Mouse (Mus musculus) intestine, embryonic 15.5 days (tissue): Measurements from ENCODE around the gene Tst. TPM values are rescaled to one million over a fixed set of nuclear protein-coding genes. Genes with fewer than 3 reads are reported as not detected.

ENCODE experiments used
- ATAC-seq: fragments of 200-750 bp; cut with Nextera tagmentation; 2 replicates; pipeline ENCODE4 v1.8.0; 2017; ENCODE audit warnings: moderate TSS enrichment, moderate library complexity
- H3K27ac ChIP-seq: fragments of 300-500 bp; sonication (generic); 2 replicates; pipeline ENCODE4 v1.5.1; 2015; ENCODE audit warnings: mild to moderate bottlenecking, inconsistent platforms
- H3K27me3 ChIP-seq: fragments of 300-500 bp; sonication (generic); replicated peaks from 2 replicates; pipeline ENCODE4 v1.6.1; 2015; ENCODE audit warnings: inconsistent platforms
- H3K36me3 ChIP-seq: fragments of 300-500 bp; sonication (generic); 2 replicates; pipeline ENCODE4 v1.6.1; 2015; ENCODE audit warnings: inconsistent platforms
- H3K4me1 ChIP-seq: fragments of 300-500 bp; sonication (generic); replicated peaks from 2 replicates; pipeline ENCODE4 v1.6.1; 2015; ENCODE audit warnings: inconsistent platforms
- H3K4me2 ChIP-seq: fragments of 300-500 bp; sonication (generic); replicated peaks from 2 replicates; pipeline ENCODE4 v1.6.1; 2015; ENCODE audit warnings: mild to moderate bottlenecking, inconsistent platforms
- H3K4me3 ChIP-seq: fragments of 300-500 bp; sonication (generic); replicated peaks from 2 replicates; pipeline ENCODE4 v1.5.1; 2015; ENCODE audit warnings: inconsistent platforms
- H3K9ac ChIP-seq: fragments of 300-500 bp; sonication (generic); 2 replicates; pipeline ENCODE4 v1.6.1; 2015; ENCODE audit warnings: inconsistent platforms
- H3K9me3 ChIP-seq: fragments of 300-500 bp; sonication (generic); 2 replicates; pipeline ENCODE4 v1.6.1; 2016; ENCODE audit warnings: inconsistent platforms
- whole genome bisulfite sequencing: fragments of 180-500 bp; shearing (Covaris S2); methylation state at CpG from one replicate; pipeline ENCODE4 v1.1.7; 2015; 5-methylcytosine and 5-hydroxymethylcytosine counted together
- polyA plus RNA-seq: library from polyadenylated mRNA; unstranded; fragments of >200 nt; fragmentation: Nextera tagmentation; extraction: Ambion mirVana; gene quantifications from 2 replicates; pipeline ENCODE4 v1.2.1, GENCODE M21; 2015

The Tst gene
- polyA plus RNA-seq: 33.4 and 45.0 TPM in 2 replicates

GRCm38 (mm10) chr15:78405517-78406211 lies at the start of gene Tst:
Tst (minus strand) TSS chr15:78405907.
- Histone ChIP-seq H3K9me3 (no peaks in the 10 kb centered on the region), H3K4me1 (peaks cover 44% of the 10 kb centered on the region), H3K4me3 (peak within 1 kb of the TSS; percentile 72), H3K9ac (peak within 1 kb of the TSS; percentile 76), H3K36me3 (no peaks in the 10 kb centered on the region), H3K4me2 (peak within 1 kb of the TSS; percentile 83), H3K27me3 (peaks cover 21% of the 10 kb centered on the region), H3K27ac (peak within 1 kb of the TSS; percentile 95)
- 2% methylated on average over 34 of the region's 34 CpGs for WGBS
- peak; percentile 83 for ATAC-seq

DNA sequence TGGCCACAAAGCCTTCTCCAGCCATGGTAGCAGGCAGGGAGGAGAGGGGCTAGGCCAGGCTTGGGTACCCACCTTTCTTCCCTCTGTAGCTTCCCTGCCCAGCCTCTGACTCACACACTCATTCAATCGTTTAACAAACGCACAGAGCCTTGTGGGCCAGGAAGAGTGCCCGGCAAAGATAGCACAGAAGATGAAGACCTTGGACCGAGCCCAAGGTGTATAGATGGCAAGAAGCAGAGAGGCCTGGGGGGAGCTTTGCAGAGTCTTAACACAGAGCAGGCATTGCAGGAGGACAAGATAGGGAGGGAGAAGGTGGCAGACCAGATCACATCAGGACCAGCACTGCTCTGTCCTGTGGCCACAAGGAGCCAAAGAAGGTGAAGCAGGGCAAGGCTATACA lies 49.5 kb upstream of the Tst start:
- ATAC-seq: no peak

DNA sequence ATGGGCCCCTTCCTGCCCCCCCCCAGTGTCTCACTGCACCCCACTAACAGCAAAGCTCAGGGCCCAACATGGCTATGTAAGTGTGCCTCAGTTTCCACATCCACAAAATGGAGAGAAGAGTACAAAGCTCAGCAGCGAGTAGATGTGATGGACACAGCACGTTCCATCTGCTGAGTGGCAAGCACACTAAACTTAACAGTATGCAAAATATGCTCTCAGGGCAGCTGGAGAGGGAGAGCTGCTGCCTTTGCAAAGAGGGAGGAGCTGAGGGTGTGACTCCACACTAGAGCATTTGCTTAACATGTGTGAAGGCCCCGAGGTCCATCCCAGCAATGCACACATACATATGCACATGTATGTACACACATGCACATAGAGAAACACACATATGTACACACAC lies 47.2 kb upstream of the Tst start:
- WGBS: 79% methylated on average over 3 of the region's 3 CpGs
- Histone ChIP-seq H3K36me3 (no peaks in the 10 kb centered on the region), H3K9ac (no peak overlapping the region), H3K4me1 (peaks cover 11% of the 10 kb centered on the region; the same call in 1 of the 2 replicates), H3K27me3 (no peaks in the 10 kb centered on the region), H3K4me2 (no peak overlapping the region), H3K27ac (no peak overlapping the region), H3K9me3 (no peaks in the 10 kb centered on the region), H3K4me3 (no peak overlapping the region)
- ATAC-seq: no peak

More for the DNA sequence above, 49.5 kb upstream of the Tst start:
- Histone ChIP-seq H3K27ac (no peak overlapping the region), H3K4me1 (no peaks in the 10 kb centered on the region), H3K4me2 (no peak overlapping the region), H3K36me3 (no peaks in the 10 kb centered on the region), H3K4me3 (no peak overlapping the region), H3K9ac (no peak overlapping the region), H3K9me3 (no peaks in the 10 kb centered on the region), H3K27me3 (no peaks in the 10 kb centered on the region)
- WGBS: 58% methylated on average over 4 of the region's 4 CpGs

DNA sequence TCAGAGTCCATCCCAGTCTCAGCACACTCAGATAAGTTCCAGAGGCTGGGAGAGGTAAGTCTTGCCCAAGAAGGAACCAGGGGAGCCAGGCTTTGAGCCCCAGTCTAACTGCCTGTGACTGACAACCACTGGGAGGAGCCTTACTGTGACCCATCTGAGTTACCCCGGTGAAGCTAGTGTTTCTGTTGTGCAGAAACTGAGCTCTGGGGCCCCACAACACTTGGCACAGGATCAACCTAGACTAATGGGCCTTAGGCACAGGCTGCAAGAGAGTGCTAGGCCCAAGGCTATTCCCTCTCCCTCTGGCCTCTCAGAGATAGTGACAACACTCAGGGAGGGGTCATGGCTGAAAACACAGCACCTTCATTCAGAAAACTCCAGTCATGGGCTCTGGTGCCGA lies 45.5 kb upstream of the Tst start:
- no peak for ATAC-seq
- Histone ChIP-seq H3K9ac (no peak overlapping the region), H3K4me3 (no peak overlapping the region), H3K36me3 (no peaks in the 10 kb centered on the region), H3K27me3 (no peaks in the 10 kb centered on the region), H3K4me2 (no peak overlapping the region), H3K9me3 (no peaks in the 10 kb centered on the region), H3K4me1 (peaks cover 11% of the 10 kb centered on the region; the same call in 1 of the 2 replicates), H3K27ac (no peak overlapping the region)
- WGBS: 75% methylated on average over 2 of the region's 2 CpGs

GRCm38 (mm10) chr15:78450419-78450768 lies 44.7 kb upstream of the Tst start:
- H3K4me1 ChIP-seq: peaks cover 11% of the 10 kb centered on the region; the same call in 1 of the 2 replicates
- 82% methylated on average over 6 of the region's 6 CpGs for WGBS
- no peaks in the 10 kb centered on the region for H3K36me3 ChIP-seq
- no peaks in the 10 kb centered on the region; the same call in 1 of the 2 replicates for H3K27me3 ChIP-seq
- H3K4me2 ChIP-seq: no peak overlapping the region
- ATAC-seq: no peak
- no peak overlapping the region for H3K9ac ChIP-seq
- H3K9me3 ChIP-seq: no peaks in the 10 kb centered on the region
- no peak overlapping the region for H3K27ac ChIP-seq
- no peak overlapping the region for H3K4me3 ChIP-seq

DNA sequence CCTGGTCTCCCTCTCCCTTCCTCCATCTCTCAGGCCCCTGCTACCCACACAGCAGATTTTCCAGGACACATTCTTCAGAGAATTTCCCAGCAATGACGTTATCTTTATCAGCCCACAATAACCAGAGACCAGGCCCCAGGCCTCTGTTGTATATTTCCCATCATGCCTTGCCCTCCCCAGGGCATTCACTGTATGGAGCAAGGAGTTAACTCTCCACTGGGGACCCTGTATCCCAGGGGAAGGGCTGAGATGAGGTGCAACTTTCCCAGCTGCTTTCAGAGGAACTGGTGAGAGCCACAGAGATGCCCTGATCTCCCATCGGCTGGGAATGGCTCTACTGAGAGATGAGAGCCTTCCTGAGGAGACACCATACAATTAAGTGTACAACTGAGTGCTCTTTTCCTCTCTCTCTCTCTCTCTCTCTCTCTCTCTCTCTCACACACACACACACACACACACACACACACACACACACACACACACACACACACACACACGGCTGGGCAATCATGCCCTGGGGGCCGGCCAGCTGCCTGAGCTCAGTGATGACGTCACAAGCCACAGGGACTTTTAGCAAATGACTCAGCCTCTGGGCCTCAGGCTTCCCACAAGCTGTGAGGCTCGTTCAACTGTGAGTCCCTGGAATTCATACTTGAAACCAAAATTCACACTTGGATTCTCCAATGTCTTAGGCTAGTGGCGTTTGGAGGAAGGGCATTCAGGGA lies 44.1 kb upstream of the Tst start:
- no peaks in the 10 kb centered on the region; the same call in 1 of the 2 replicates for H3K27me3 ChIP-seq
- ATAC-seq: no peak
- no peaks in the 10 kb centered on the region for H3K36me3 ChIP-seq
- H3K9me3 ChIP-seq: no peaks in the 10 kb centered on the region
- 39% methylated on average over 7 of the region's 7 CpGs for WGBS
- H3K27ac ChIP-seq: no peak overlapping the region
- peaks cover 11% of the 10 kb centered on the region; the same call in 1 of the 2 replicates for H3K4me1 ChIP-seq
- no peak overlapping the region for H3K4me3 ChIP-seq
- no peak overlapping the region for H3K9ac ChIP-seq
- no peak overlapping the region for H3K4me2 ChIP-seq

GRCm38 (mm10) chr15:78449131-78449530 lies 43.4 kb upstream of the Tst start:
- no peak overlapping the region for H3K4me2 ChIP-seq
- H3K27ac ChIP-seq: no peak overlapping the region
- H3K9ac ChIP-seq: no peak overlapping the region
- H3K4me3 ChIP-seq: no peak overlapping the region
- 50% methylated on average over 6 of the region's 6 CpGs for WGBS
- H3K9me3 ChIP-seq: no peaks in the 10 kb centered on the region
- peaks cover 11% of the 10 kb centered on the region; the same call in 1 of the 2 replicates for H3K4me1 ChIP-seq
- H3K36me3 ChIP-seq: no peaks in the 10 kb centered on the region
- no peaks in the 10 kb centered on the region; the same call in 1 of the 2 replicates for H3K27me3 ChIP-seq
- no peak for ATAC-seq

- Histone ChIP-seq H3K27ac (peak overlapping the region; percentile 88), H3K9ac (peak overlapping the region; percentile 44), H3K9me3 (no peaks in the 10 kb centered on the region), H3K4me2 (peak overlapping the region; percentile 76), H3K27me3 (peaks cover under 1% of the 10 kb centered on the region; the same call in 1 of the 2 replicates), H3K36me3 (no peaks in the 10 kb centered on the region), H3K4me1 (peaks cover 11% of the 10 kb centered on the region; the same call in 1 of the 2 replicates), H3K4me3 (peak overlapping the region; percentile 33)
- ATAC-seq: peak; percentile 85
- WGBS: 2% methylated on average over 22 of the region's 22 CpGs
Measured at GRCm38 (mm10) chr15:78447746-78448535, 42.2 kb upstream of the Tst start.

DNA sequence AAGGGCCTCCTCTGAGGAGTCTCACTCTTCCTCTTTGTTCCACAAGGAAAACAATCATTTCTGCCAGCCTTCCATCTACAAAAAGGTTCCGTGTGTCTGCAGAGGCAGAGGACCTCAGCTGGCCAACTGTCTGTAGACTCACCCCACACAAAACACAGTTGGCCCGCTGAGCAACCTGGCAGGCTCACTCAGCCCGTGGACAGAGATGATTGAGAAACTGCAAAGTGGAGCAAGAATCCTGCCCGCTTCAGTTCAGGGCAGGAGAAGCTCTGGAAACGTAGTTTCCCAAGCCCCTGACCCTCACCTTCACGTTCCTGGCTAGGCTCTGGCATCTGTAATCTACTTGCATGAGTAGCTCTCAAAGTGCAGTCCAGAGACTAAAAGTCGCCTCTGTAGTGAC lies 41.4 kb upstream of the Tst start:
- no peak overlapping the region for H3K27ac ChIP-seq
- H3K9ac ChIP-seq: no peak overlapping the region
- H3K4me1 ChIP-seq: peaks cover 11% of the 10 kb centered on the region; the same call in 1 of the 2 replicates

GRCm38 (mm10) chr15:78443857-78444256 lies 38.1 kb upstream of the Tst start:
- WGBS: 58% methylated on average over 6 of the region's 6 CpGs
- H3K4me2 ChIP-seq: no peak overlapping the region

More for the DNA sequence above, 41.4 kb upstream of the Tst start:
- no peak overlapping the region for H3K4me3 ChIP-seq
- peaks cover 3% of the 10 kb centered on the region; the same call in 1 of the 2 replicates for H3K27me3 ChIP-seq
- H3K9me3 ChIP-seq: no peaks in the 10 kb centered on the region
- H3K4me2 ChIP-seq: no peak overlapping the region
- 45% methylated on average over 7 of the region's 7 CpGs for WGBS
- ATAC-seq: no peak
- no peaks in the 10 kb centered on the region for H3K36me3 ChIP-seq

DNA sequence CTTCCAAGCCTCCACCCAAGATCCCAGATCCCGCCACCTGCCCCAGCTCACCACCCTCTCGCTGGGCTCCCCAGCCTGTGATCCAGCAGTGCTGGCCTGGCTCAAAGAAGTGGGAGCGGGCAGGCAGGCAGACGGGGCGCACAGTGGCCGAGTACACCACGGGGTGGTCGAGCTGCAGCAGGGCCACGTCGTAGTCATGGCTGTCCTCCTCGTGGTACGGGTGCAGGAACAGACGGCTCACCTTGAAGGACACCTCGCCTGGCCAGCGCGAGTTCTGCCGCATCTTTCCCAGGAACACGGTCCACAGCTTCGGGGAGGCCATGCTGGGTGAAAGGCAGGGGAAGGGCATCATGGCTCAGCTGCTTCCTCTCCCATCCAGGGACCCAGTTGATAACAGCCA lies 36.5 kb upstream of the Tst start:
- no peaks in the 10 kb centered on the region for H3K36me3 ChIP-seq
- no peak overlapping the region for H3K4me3 ChIP-seq
- H3K27ac ChIP-seq: no peak overlapping the region
- peaks cover 18% of the 10 kb centered on the region for H3K4me1 ChIP-seq
- no peak overlapping the region for H3K9ac ChIP-seq
- WGBS: 87% methylated on average over 19 of the region's 19 CpGs
- no peaks in the 10 kb centered on the region for H3K9me3 ChIP-seq
- no peak for ATAC-seq
- peaks cover 14% of the 10 kb centered on the region for H3K27me3 ChIP-seq
- no peak overlapping the region for H3K4me2 ChIP-seq

More at GRCm38 (mm10) chr15:78443857-78444256, 38.1 kb upstream of the Tst start:
- H3K27me3 ChIP-seq: peaks cover 5% of the 10 kb centered on the region
- no peak overlapping the region for H3K27ac ChIP-seq
- no peak overlapping the region for H3K9ac ChIP-seq
- no peak for ATAC-seq
- peaks cover 8% of the 10 kb centered on the region; the same call in 1 of the 2 replicates for H3K4me1 ChIP-seq
- no peaks in the 10 kb centered on the region for H3K36me3 ChIP-seq
- H3K9me3 ChIP-seq: no peaks in the 10 kb centered on the region
- H3K4me3 ChIP-seq: no peak overlapping the region

GRCm38 (mm10) chr15:78438973-78439372 lies 33.3 kb upstream of the Tst start:
- no peak overlapping the region for H3K4me2 ChIP-seq
- H3K9me3 ChIP-seq: no peaks in the 10 kb centered on the region
- H3K27me3 ChIP-seq: peaks cover 30% of the 10 kb centered on the region; the same call in 1 of the 2 replicates
- no peak overlapping the region for H3K4me3 ChIP-seq
- ATAC-seq: no peak
- no peak overlapping the region for H3K9ac ChIP-seq
- no peaks in the 10 kb centered on the region for H3K36me3 ChIP-seq
- H3K4me1 ChIP-seq: peaks cover 30% of the 10 kb centered on the region
- WGBS: 64% methylated on average over 9 of the region's 9 CpGs
- H3K27ac ChIP-seq: no peak overlapping the region
